Mouse (Mus musculus): ENCODE measurements around the gene Tmprss11e. TPM values are rescaled to one million over a fixed set of nuclear protein-coding genes. Genes with fewer than 3 reads are reported as not detected.
A peak's percentile ranks its signal among the peaks of the same experiment; 100 is the strongest.

The Tmprss11e gene
- not detected for total RNA-seq (2021)

GRCm38 (mm10) chr5:86745715-86746114 is at the start of gene Tmprss11e:
Gene Tmprss11e, minus strand, starts transcription at chr5:86745815.
- no peak for DNase-seq

- DNase-seq: no peak
These were observed 47.2 kb upstream of the Tmprss11e start for GRCm38 (mm10) chr5:86792807-86793206.

- no peak for DNase-seq
These were observed 46.6 kb upstream of the Tmprss11e start for GRCm38 (mm10) chr5:86792249-86792648.

- DNase-seq: no peak
These were observed 44.3 kb upstream of the Tmprss11e start for GRCm38 (mm10) chr5:86789954-86790353.

- DNase-seq: no peak
These were observed 41.2 kb upstream of the Tmprss11e start for GRCm38 (mm10) chr5:86786798-86787197.

- no peak for DNase-seq
These were observed 38.6 kb upstream of the Tmprss11e start for GRCm38 (mm10) chr5:86784205-86784604.

GRCm38 (mm10) chr5:86783059-86783458 is 37.4 kb upstream of the Tmprss11e start:
- no peak for DNase-seq

- no peak for DNase-seq
These were observed 32.9 kb upstream of the Tmprss11e start for GRCm38 (mm10) chr5:86778471-86778870.

- DNase-seq: no peak
These were observed 31.3 kb upstream of the Tmprss11e start for GRCm38 (mm10) chr5:86776941-86777340.

GRCm38 (mm10) chr5:86771010-86771409 is 25.4 kb upstream of the Tmprss11e start:
- DNase-seq: no peak

GRCm38 (mm10) chr5:86769015-86769658 is 23.5 kb upstream of the Tmprss11e start:
- no peak for DNase-seq

- no peak for DNase-seq
These were observed 2.8 kb downstream of the Tmprss11e start for GRCm38 (mm10) chr5:86742796-86743195.

GRCm38 (mm10) chr5:86741146-86741545 is 4.5 kb downstream of the Tmprss11e start:
- no peak for DNase-seq

GRCm38 (mm10) chr5:86735808-86736207 is 9.8 kb downstream of the Tmprss11e start:
- no peak for DNase-seq

GRCm38 (mm10) chr5:86730587-86730986 is 15.0 kb downstream of the Tmprss11e start:
- no peak for DNase-seq

GRCm38 (mm10) chr5:86728574-86728973 is 17.0 kb downstream of the Tmprss11e start:
- no peak for DNase-seq

- DNase-seq: no peak
These were observed 18.6 kb downstream of the Tmprss11e start for GRCm38 (mm10) chr5:86727033-86727432.

- DNase-seq: no peak
These were observed 20.6 kb downstream of the Tmprss11e start for GRCm38 (mm10) chr5:86725021-86725420.

GRCm38 (mm10) chr5:86722820-86723460 is 22.7 kb downstream of the Tmprss11e start:
- DNase-seq: peak in 1 of 2 experiments; percentile 4

GRCm38 (mm10) chr5:86714967-86715366 is 30.6 kb downstream of the Tmprss11e start:
- DNase-seq: no peak

- no peak for DNase-seq
These were observed 40.7 kb downstream of the Tmprss11e start for GRCm38 (mm10) chr5:86704923-86705322.

- DNase-seq: peak; percentile 50 to 61
These were observed 60.9 kb downstream of the Tmprss11e start for GRCm38 (mm10) chr5:86684667-86685066.

- DNase-seq: no peak
These were observed 69.4 kb downstream of the Tmprss11e start, which contains the start of gene Tmprss11b for GRCm38 (mm10) chr5:86676262-86676661. Gene Tmprss11b, minus strand, starts transcription at chr5:86676362.

All from layer of hippocampus, postnatal 36 days (tissue).